Mouse (Mus musculus): ENCODE measurements around the gene Chad.
A peak's percentile ranks its signal among the peaks of the same experiment; 100 is the strongest.

Chad gene

DNA sequence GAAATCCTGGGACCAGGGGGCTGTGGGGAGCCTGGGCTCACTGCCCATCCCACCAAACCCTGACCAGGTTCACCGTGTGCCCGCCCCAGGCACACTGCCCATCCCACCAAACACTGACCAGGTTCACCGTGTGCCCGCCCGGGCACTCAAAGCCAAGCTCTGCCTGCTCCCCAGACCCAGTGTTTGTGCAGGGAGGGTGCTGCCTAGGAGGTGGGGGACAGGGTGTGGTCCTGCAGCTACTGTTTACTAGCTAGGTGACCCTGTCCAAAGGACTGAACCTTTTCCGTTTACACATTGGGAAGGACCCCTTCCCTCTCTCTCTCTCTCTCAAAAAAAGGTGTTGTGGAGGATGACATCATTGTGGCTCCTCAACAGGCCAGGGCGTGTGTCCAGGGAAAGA is 2.5 kb downstream of the Chad start:
- DNase-seq: no peak

- peak; percentile 81 to 86 for DNase-seq
These were observed 5.8 kb downstream of the Chad start for GRCm38 (mm10) chr11:94570612-94571011.

DNA sequence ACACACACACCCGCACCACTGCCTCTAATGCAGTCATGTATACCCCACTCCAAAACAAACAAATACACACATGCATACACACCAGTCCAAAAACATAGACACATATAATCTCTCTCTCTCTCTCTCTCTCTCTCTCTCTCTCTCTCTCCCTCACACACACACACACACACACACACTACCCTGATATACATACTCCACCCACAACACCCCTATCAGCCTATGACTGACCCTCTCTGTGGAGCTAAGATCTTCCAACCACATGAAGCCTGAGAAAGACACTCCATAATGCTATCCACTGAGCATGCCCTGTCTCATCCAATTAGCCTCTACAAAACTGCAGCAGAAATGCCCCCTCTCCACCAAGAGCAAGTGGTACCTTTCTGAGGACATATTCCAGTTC is 7.0 kb downstream of the Chad start:
- no peak for DNase-seq

DNA sequence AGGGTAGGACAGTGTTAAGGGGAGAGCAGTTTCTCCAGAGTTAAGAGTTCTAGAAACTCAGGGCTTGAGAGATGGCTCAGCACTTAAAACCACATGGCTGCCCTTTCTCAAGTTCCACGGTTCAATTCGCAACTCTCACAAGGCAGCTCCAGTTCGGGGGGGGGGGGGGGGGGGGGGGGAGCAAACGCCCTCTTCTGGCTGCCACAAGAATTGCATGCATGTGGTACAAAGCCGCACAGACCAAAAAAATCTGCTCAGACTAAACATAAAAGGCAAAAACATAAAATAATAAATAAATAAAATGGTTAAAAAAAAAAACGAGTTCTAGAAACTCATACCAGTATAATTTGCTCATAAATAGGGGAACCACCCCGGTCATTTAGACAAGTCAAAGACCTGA is 9.7 kb downstream of the Chad start:
- DNase-seq: no peak

- no peak for DNase-seq
These were observed 10.2 kb downstream of the Chad start for GRCm38 (mm10) chr11:94575036-94575435.

DNA sequence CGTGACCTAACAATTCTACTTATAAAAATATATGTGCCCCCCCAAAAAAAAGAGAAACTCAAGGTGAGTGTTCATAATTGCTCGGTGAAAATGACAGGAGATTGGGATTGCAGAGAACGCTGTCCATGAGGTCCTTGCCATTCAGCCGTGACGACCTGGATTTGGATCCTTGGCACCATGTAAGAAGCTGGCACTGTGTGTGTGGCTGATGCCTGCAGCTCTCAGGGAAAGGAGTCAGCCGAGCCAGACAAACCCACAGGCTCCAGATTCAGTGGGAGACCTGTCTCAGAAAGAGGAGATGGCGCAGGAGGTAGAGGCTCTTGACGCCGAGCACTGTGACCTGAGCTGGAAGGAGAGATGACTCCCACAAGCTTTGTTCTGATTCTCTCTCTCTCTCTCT is 11.5 kb downstream of the Chad start:
- peak; percentile 70 to 84 for DNase-seq

DNA sequence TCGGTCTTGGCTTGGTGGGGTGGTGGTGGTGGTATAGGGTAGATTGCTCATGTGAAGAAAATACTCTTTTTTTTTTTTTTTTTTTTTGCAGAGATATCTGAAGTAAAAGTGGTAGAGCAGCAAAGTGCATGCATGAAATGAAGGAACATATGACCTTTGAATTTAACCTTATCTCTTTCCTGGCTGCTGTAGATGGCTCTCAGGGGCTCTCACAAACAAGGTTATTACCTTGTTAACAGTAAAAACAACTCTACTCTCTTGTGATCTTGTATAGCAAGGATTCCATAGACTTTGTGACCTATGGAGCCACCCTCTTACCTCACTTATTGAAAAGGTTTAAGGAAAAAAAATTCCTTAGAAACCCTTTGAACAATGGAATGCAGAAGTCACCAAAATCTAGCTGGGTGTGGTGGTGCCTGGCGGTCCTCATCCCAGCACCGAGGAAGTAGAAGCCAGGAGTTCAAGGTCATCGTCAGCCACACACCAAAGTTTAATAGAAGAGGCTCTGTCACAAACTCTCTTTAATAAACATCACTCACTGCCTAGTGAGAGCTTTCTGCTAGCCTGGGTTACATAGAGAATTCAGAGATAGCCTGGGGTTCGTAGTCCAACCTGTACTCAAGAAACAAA is 15.4 kb downstream of the Chad start:
- DNase-seq: no peak

DNA sequence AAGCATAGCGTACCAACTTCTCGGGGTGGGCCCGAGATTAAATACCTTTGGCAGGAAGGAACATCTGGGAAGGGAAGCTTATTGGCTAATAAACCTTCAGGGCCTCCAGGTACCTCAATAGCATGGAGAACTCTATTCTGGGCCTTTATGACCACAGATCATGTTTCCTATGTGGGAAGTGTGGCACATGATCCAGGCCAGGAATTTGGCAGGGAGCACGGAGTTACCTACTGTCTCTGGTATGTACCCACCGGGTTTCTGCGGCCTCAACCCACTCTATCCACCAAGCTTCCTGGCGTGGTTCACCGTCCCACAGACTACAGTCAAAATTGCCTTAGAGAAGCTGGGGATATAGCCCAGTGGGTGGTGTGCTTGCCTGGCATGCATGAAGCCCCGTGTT is 20.2 kb downstream of the Chad start:
- DNase-seq: no peak

DNA sequence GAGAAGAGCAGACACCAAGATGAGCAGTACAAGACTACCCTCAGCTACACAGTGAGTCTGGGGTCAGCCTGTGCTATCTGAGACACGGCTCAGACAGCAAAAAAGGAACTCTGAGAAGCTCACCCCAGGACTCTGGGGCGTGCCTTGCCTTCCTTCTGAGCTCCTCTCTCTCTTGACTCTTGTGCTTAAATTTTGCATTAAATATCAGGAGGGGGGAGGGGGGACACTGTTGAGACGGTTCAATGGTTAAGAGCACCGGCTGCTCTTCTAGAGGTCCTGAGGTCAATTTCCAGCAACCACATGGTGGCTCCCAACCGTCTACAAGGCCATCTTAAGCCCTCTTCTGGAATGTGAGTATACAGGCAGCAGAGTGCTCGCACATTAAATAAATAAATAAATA is 22.7 kb downstream of the Chad start:
- DNase-seq: no peak

DNA sequence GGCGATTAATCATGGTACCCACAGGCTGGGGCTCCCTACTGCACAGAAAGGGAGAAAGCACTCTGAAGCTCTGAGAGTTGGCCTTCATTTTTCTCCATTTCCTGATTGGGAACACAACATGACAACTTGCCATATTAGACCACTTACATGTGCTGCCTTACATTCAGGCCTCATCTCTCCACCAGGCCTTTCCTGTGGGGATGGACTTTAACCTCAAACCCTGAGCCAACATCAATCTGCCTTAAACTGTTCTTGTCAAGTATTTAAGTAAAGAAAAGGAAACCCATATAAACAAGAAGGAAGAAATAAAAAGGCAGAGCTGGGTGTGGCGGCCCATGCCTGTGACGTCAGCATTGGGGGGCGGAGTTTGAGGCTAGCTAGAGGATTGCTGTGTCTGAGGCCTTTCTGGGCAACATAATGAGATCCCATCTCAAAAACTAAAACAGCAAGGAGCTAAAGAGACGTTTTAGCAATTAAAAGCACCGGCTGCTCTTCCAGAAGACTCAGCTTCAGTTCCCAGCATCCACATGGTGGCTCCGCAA is 31.5 kb downstream of the Chad start:
- DNase-seq: peak in 1 of 2 experiments; percentile 52

GRCm38 (mm10) chr11:94597319-94597718 is 32.5 kb downstream of the Chad start:
- peak; percentile 90 to 94 for DNase-seq

GRCm38 (mm10) chr11:94598437-94599120 is 33.7 kb downstream of the Chad start:
- peak; percentile 24 to 55 for DNase-seq

DNA sequence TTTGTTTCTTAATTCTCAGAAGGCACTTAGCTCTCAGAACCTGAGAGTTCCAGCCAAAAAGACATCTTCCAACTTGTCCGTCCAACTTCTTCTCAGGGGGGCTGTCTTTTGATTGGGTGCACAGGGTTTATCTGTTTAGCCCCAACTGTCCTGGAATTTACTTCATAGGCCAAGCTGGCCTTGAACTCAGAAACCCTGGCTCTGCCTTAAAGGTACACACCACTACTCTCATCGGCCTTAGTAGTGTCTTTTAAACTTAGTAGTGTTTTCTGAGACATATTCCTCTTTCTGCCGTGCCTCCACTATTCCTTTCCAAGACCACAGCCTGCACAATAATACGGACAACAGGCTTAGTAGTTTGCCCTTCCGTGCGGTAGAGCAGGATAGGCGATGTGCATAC is 35.6 kb downstream of the Chad start:
- no peak for DNase-seq

DNA sequence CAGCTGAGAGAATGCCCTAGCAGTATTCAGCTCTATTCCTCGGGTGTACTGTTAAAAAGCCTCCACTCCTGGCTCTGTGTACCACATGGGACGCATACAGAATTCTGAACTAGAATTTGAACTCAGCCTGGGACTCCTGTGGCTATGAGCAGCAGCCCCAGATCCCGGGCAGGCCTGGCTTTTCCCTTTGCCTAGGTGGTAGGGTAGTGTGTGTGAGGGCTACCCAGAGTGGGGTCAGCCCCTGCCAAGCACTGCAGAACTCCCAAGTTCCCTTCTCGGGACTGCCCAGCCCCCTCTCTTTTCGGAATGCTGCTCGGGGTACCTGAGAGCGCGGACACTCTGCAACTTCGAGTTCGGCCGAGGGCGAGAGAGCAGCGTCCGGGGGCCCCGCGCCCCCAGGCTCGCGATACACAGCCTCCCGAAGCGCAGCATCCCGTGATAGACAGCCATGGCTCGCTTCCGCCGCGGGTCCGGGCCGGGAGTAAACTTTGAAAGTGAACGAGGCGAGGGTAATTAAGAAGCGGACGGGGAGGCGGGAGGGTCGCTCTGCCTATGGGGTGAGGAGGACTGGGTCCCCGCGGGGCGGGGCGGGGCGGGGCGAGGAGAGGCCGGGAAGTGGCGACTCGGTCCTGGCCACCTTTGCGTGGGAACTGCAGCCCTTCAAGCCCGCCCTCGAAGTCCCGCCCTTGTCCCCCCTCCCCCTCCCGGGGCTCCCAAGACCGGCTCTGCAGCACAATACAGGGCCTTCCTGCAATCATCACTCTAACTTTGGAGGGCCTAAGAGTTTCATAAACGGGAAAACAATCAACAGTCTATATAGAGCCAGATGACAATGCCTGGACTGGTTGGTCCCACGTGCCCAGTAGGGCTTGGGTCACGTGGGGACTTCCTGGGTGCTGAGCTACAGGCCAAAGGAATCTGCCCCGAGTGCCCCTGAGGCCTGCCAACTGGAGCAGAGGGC is 36.8 kb downstream of the Chad start, which contains the start of gene Acsf2:
Acsf2 (minus strand) TSS at position 551 of the 961 bp plus-strand sequence.
- peak; percentile 85 to 95 for DNase-seq

- DNase-seq: no peak
These were observed 37.6 kb downstream of the Chad start for GRCm38 (mm10) chr11:94602356-94602955.

DNA sequence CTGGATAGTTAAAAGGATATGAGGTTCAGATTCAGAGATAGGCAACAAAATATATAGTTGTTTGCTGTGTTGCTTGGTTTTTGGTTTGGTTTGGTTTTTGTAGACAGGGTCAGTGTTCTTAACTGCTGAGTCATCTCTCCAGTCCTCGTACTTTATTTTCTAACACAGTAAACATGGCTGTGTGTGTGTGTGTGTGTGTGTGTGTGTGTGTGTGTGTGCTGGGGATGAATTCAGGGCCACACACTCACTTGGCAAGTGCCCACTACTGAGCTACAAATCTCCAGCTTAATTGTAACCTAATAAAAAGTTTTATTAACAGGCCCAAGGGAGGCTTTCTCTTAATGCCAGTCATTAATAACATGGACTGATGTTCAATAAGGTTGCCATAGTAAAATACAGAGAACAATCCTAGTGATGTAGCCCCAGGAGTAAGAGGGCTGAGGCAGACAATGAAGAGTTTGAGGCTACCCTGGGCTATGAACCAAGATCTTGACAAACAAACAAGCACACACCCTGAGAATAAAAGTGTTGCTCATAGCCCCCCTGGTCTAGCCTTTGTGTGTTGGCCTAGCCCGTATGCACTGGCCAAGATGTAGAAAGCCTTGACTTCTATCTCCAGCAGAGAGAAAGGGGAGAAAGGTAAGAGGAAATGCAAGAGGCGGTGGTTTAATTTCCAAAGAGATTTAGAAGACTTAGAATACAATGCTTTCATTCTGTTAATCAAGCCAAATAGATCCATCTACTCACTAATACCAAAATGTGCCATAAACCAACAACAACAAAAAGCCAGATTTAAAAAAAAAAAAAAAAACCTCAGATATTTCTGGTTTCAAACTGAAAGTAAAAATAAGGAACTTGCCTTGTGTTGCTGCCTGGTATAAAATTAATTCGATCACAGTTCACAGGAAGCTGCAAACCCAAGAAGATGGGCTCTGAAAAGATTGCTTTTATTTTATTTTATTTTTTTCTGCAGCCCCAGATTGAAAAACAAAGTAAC is 46.2 kb downstream of the Chad start:
- peak; percentile 29 to 40 for DNase-seq

DNA sequence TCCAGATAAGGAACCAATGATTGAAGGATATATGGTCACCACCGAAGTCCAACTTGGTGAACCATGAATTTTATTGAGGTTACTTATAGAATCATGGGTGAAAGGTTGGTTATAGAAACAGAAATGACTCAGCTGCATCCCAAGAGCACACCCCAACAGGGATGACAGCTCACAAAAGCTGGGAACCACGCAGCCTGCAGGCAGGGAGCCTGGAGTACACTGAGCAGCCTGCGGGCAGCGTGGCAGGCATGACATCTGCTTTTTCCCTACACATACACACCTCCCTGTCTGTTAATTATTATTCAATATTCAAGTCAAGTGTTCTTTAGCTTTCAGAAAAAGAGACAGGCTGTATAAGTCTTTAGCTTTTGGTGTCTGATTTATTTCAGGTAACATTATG is 49.8 kb downstream of the Chad start:
- no peak for DNase-seq

GRCm38 (mm10) chr11:94615494-94615893 is 50.6 kb downstream of the Chad start:
- DNase-seq: no peak

DNA sequence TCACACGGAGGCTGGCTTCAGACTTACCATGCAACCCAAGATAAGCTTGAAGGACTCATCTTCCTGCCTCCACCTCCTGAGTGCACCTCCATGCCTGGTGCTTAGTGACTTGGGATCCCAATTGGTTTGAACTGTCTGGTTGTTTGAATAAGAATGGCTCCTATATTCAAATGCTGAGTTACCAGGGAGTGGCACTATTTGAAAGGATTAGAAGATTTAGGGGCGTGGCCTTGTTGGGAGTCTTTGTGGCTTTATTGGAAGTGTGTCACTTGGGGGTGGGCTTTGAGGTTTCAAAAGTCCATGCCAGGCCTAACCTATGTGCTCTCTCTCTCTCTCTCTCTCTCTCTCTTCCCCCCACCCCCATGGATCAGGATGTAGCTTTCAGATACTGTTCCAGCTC is 52.8 kb downstream of the Chad start:
- DNase-seq: no peak

All from kidney, postnatal 25 days (tissue).